Mouse (Mus musculus): ENCODE measurements at regions not wholly inside any gene's neighbourhood (a gene's known extent, or its start where the extent isn't known, plus 50 kb on each side); places are given as distances from the start of the nearest gene placed in this dataset.
"Not testable (repeated sequence)": the region's sequence is repeated elsewhere in the genome, so short reads cannot be mapped to it uniquely, and the experiment has no call there.

GRCm38 (mm10) chr9:83728428-83728827 is 77.6 kb downstream of the Elovl4 start:
- H3K9me3 ChIP-seq (replicated peaks; ENCODE audit: control insufficient read depth, low read length), result no peaks in the 10 kb centered on the region
- no peak overlapping the region for H3K4me2 ChIP-seq (ENCODE audit: low read length)
- no peaks in the 10 kb centered on the region for H3K27me3 ChIP-seq (replicated peaks; ENCODE audit: control insufficient read depth, insufficient read depth, low read length)
- H3K9ac ChIP-seq (ENCODE audit: low read length), result no peak overlapping the region
- ATAC-seq (no peak), DNase-seq (ENCODE audit: low spot score) (no peak)
- 85% methylated on average over 8 of the region's 8 CpGs for WGBS
- no peak overlapping the region for H3K27ac ChIP-seq (ENCODE audit: low read depth, low read length)
- peaks cover 4% of the 10 kb centered on the region; the same call in 1 of the 2 replicates for H3K4me1 ChIP-seq (ENCODE audit: control insufficient read depth, insufficient read depth, low read length)
- no peaks in the 10 kb centered on the region for H3K36me3 ChIP-seq (ENCODE audit: control insufficient read depth, insufficient read depth, low read length)
- no peak overlapping the region for H3K4me3 ChIP-seq (ENCODE audit: low read depth, low read length)

- H3K9me3 ChIP-seq (replicated peaks; ENCODE audit: control insufficient read depth, low read length), result no peaks in the 10 kb centered on the region
- no peaks in the 10 kb centered on the region for H3K27me3 ChIP-seq (replicated peaks; ENCODE audit: control insufficient read depth, insufficient read depth, low read length)
- 13% methylated on average over 14 of the region's 14 CpGs for WGBS
- H3K27ac ChIP-seq (ENCODE audit: low read depth, low read length), result no peak overlapping the region
- peak; percentile 93 for ATAC-seq
- peak overlapping the region; percentile 46 for H3K4me2 ChIP-seq (ENCODE audit: low read length)
- H3K9ac ChIP-seq (ENCODE audit: low read length), result no peak overlapping the region
- peak overlapping the region; percentile 14; the same call in 1 of the 2 replicates for H3K4me3 ChIP-seq (ENCODE audit: low read depth, low read length)
- peak; percentile 92 for DNase-seq (ENCODE audit: low spot score)
- H3K4me1 ChIP-seq (ENCODE audit: control insufficient read depth, insufficient read depth, low read length), result peaks cover 4% of the 10 kb centered on the region; the same call in 1 of the 2 replicates
- H3K36me3 ChIP-seq (ENCODE audit: control insufficient read depth, insufficient read depth, low read length), result no peaks in the 10 kb centered on the region
Measured at GRCm38 (mm10) chr9:83727462-83728189, 78.5 kb downstream of the Elovl4 start.

GRCm38 (mm10) chr9:83726979-83727378 is 79.1 kb downstream of the Elovl4 start:
- Histone ChIP-seq H3K36me3 (ENCODE audit: control insufficient read depth, insufficient read depth, low read length) (no peaks in the 10 kb centered on the region), H3K27ac (ENCODE audit: low read depth, low read length) (no peak overlapping the region), H3K9me3 (replicated peaks; ENCODE audit: control insufficient read depth, low read length) (no peaks in the 10 kb centered on the region), H3K4me1 (ENCODE audit: control insufficient read depth, insufficient read depth, low read length) (peaks cover 4% of the 10 kb centered on the region; the same call in 1 of the 2 replicates), H3K4me2 (ENCODE audit: low read length) (peak overlapping the region; percentile 46), H3K27me3 (replicated peaks; ENCODE audit: control insufficient read depth, insufficient read depth, low read length) (no peaks in the 10 kb centered on the region), H3K4me3 (ENCODE audit: low read depth, low read length) (peak overlapping the region; percentile 14; the same call in 1 of the 2 replicates), H3K9ac (ENCODE audit: low read length) (no peak overlapping the region)
- ATAC-seq, result peak; percentile 30
- 52% methylated on average over 16 of the region's 16 CpGs for WGBS
- peak; percentile 13 for DNase-seq (ENCODE audit: low spot score)

- no peaks in the 10 kb centered on the region for H3K27me3 ChIP-seq (replicated peaks; ENCODE audit: control insufficient read depth, insufficient read depth, low read length)
- H3K4me2 ChIP-seq (ENCODE audit: low read length), result no peak overlapping the region
- no peaks in the 10 kb centered on the region for H3K36me3 ChIP-seq (ENCODE audit: control insufficient read depth, insufficient read depth, low read length)
- DNase-seq (ENCODE audit: low spot score) (peak; percentile 72), ATAC-seq (no peak)
- H3K4me3 ChIP-seq (ENCODE audit: low read depth, low read length), result no peak overlapping the region
- H3K27ac ChIP-seq (ENCODE audit: low read depth, low read length), result no peak overlapping the region
- H3K4me1 ChIP-seq (ENCODE audit: control insufficient read depth, insufficient read depth, low read length), result peaks cover 4% of the 10 kb centered on the region; the same call in 1 of the 2 replicates
- H3K9me3 ChIP-seq (replicated peaks; ENCODE audit: control insufficient read depth, low read length), result no peaks in the 10 kb centered on the region
- 30% methylated on average over 9 of the region's 9 CpGs for WGBS
- no peak overlapping the region for H3K9ac ChIP-seq (ENCODE audit: low read length)
Measured at GRCm38 (mm10) chr9:83726105-83726504, 80.0 kb downstream of the Elovl4 start.

- no peaks in the 10 kb centered on the region for H3K27me3 ChIP-seq (replicated peaks; ENCODE audit: control insufficient read depth, insufficient read depth, low read length)
- DNase-seq (ENCODE audit: low spot score) (no peak), ATAC-seq (no peak)
- H3K4me1 ChIP-seq (ENCODE audit: control insufficient read depth, insufficient read depth, low read length), result peaks cover 4% of the 10 kb centered on the region; the same call in 1 of the 2 replicates
- H3K27ac ChIP-seq (ENCODE audit: low read depth, low read length), result no peak overlapping the region
- no peak overlapping the region for H3K9ac ChIP-seq (ENCODE audit: low read length)
- H3K9me3 ChIP-seq (replicated peaks; ENCODE audit: control insufficient read depth, low read length), result no peaks in the 10 kb centered on the region
- H3K4me3 ChIP-seq (ENCODE audit: low read depth, low read length), result no peak overlapping the region
- WGBS, result 81% methylated on average over 8 of the region's 8 CpGs
- no peaks in the 10 kb centered on the region for H3K36me3 ChIP-seq (ENCODE audit: control insufficient read depth, insufficient read depth, low read length)
- H3K4me2 ChIP-seq (ENCODE audit: low read length), result no peak overlapping the region
Measured at GRCm38 (mm10) chr9:83725545-83725944, 80.5 kb downstream of the Elovl4 start.

GRCm38 (mm10) chr9:83720982-83721381 is 85.1 kb downstream of the Elovl4 start:
- Histone ChIP-seq H3K36me3 (ENCODE audit: control insufficient read depth, insufficient read depth, low read length) (no peaks in the 10 kb centered on the region), H3K4me3 (ENCODE audit: low read depth, low read length) (no peak overlapping the region), H3K27ac (ENCODE audit: low read depth, low read length) (no peak overlapping the region), H3K4me2 (ENCODE audit: low read length) (no peak overlapping the region), H3K27me3 (replicated peaks; ENCODE audit: control insufficient read depth, insufficient read depth, low read length) (no peaks in the 10 kb centered on the region), H3K9ac (ENCODE audit: low read length) (no peak overlapping the region), H3K4me1 (ENCODE audit: control insufficient read depth, insufficient read depth, low read length) (no peaks in the 10 kb centered on the region), H3K9me3 (replicated peaks; ENCODE audit: control insufficient read depth, low read length) (no peaks in the 10 kb centered on the region)
- WGBS, result 67% methylated on average over 2 of the region's 2 CpGs
- ATAC-seq (no peak), DNase-seq (ENCODE audit: low spot score) (no peak)

- Histone ChIP-seq H3K27ac (ENCODE audit: low read depth, low read length) (no peak overlapping the region), H3K4me3 (ENCODE audit: low read depth, low read length) (no peak overlapping the region), H3K4me2 (ENCODE audit: low read length) (no peak overlapping the region), H3K9me3 (replicated peaks; ENCODE audit: control insufficient read depth, low read length) (no peaks in the 10 kb centered on the region), H3K4me1 (ENCODE audit: control insufficient read depth, insufficient read depth, low read length) (no peaks in the 10 kb centered on the region), H3K27me3 (replicated peaks; ENCODE audit: control insufficient read depth, insufficient read depth, low read length) (no peaks in the 10 kb centered on the region), H3K9ac (ENCODE audit: low read length) (no peak overlapping the region), H3K36me3 (ENCODE audit: control insufficient read depth, insufficient read depth, low read length) (no peaks in the 10 kb centered on the region)
- no peak for DNase-seq (ENCODE audit: low spot score)
- WGBS, result 81% methylated on average over 4 of the region's 4 CpGs
- no peak for ATAC-seq
Measured at GRCm38 (mm10) chr9:83719811-83720210, 86.3 kb downstream of the Elovl4 start.

- not testable (repeated sequence) for H3K27ac ChIP-seq (ENCODE audit: low read depth, low read length); H3K9ac ChIP-seq (ENCODE audit: low read length); H3K36me3 ChIP-seq (ENCODE audit: control insufficient read depth, insufficient read depth, low read length); ATAC-seq; H3K9me3 ChIP-seq (replicated peaks; ENCODE audit: control insufficient read depth, low read length); H3K4me1 ChIP-seq (ENCODE audit: control insufficient read depth, insufficient read depth, low read length); DNase-seq (ENCODE audit: low spot score); H3K4me2 ChIP-seq (ENCODE audit: low read length); H3K4me3 ChIP-seq (ENCODE audit: low read depth, low read length); H3K27me3 ChIP-seq (replicated peaks; ENCODE audit: control insufficient read depth, insufficient read depth, low read length)
- 87% methylated on average over 2 of the region's 2 CpGs for WGBS
Measured at GRCm38 (mm10) chr9:83718084-83718483, 88.0 kb downstream of the Elovl4 start.

GRCm38 (mm10) chr9:83716101-83716763 is 89.8 kb downstream of the Elovl4 start:
- no peaks in the 10 kb centered on the region for H3K27me3 ChIP-seq (replicated peaks; ENCODE audit: control insufficient read depth, insufficient read depth, low read length)
- DNase-seq (ENCODE audit: low spot score) (no peak), ATAC-seq (no peak)
- H3K4me2 ChIP-seq (ENCODE audit: low read length), result no peak overlapping the region
- no peak overlapping the region for H3K9ac ChIP-seq (ENCODE audit: low read length)
- no peaks in the 10 kb centered on the region for H3K36me3 ChIP-seq (ENCODE audit: control insufficient read depth, insufficient read depth, low read length)
- no peaks in the 10 kb centered on the region for H3K9me3 ChIP-seq (replicated peaks; ENCODE audit: control insufficient read depth, low read length)
- 82% methylated on average over 5 of the region's 5 CpGs for WGBS
- no peak overlapping the region for H3K27ac ChIP-seq (ENCODE audit: low read depth, low read length)
- no peak overlapping the region for H3K4me3 ChIP-seq (ENCODE audit: low read depth, low read length)
- H3K4me1 ChIP-seq (ENCODE audit: control insufficient read depth, insufficient read depth, low read length), result no peaks in the 10 kb centered on the region
